Mouse (Mus musculus): ENCODE measurements around the gene Hoxa6. TPM values are rescaled to one million over a fixed set of nuclear protein-coding genes. Genes with fewer than 3 reads are reported as not detected.

Gene Hoxa6
- total and polyA plus RNA-seq, 3 experiments, result not detected

- TF ChIP-seq ZKSCAN1 (IDR thresholded peaks at IDR 0.05; ENCODE audit: low read depth, low read length), result no peak
- H3K27ac ChIP-seq (ENCODE audit: control insufficient read depth, low read depth, low read length), result no peak overlapping the region
- no peak for DNase-seq (ENCODE audit: low read depth, low spot score)
- H3K27me3 ChIP-seq (ENCODE audit: control insufficient read depth in 1 of 2, insufficient read depth in 2 of 2, low read length in 2 of 2), result no peaks in the 10 kb centered on the region
- H3K4me1 ChIP-seq (ENCODE audit: control insufficient read depth in 1 of 2, insufficient read depth in 2 of 2, low read length in 2 of 2), result no peaks in the 10 kb centered on the region
- no peaks in the 10 kb centered on the region for H3K36me3 ChIP-seq (ENCODE audit: control insufficient read depth in 1 of 2, insufficient read depth in 2 of 2, low read length in 2 of 2)
- no peaks in the 10 kb centered on the region for H3K9me3 ChIP-seq (replicated peaks; ENCODE audit: insufficient read depth, low read length)
- no peak overlapping the region for H3K9ac ChIP-seq (ENCODE audit: control insufficient read depth, low read depth, low read length, poor library complexity, severe bottlenecking)
- no peaks in the 10 kb centered on the region for H3K79me2 ChIP-seq (ENCODE audit: control insufficient read depth, insufficient read depth, low read length, poor library complexity)
- no peak overlapping the region for H3K4me3 ChIP-seq (ENCODE audit: control insufficient read depth in 1 of 2, insufficient read depth in 1 of 2, low read depth in 2 of 2, low read length in 2 of 2)
These were observed 17.4 kb upstream of the Hoxa6 start for GRCm38 (mm10) chr6:52225612-52226568.

GRCm38 (mm10) chr6:52224895-52225611, 16.5 kb upstream of the Hoxa6 start:
- no peak for DNase-seq (ENCODE audit: low read depth, low spot score)
- Histone ChIP-seq H3K9me3 (replicated peaks; ENCODE audit: insufficient read depth, low read length) (no peaks in the 10 kb centered on the region), H3K27ac (ENCODE audit: control insufficient read depth, low read depth, low read length) (no peak overlapping the region), H3K9ac (ENCODE audit: control insufficient read depth, low read depth, low read length, poor library complexity, severe bottlenecking) (no peak overlapping the region), H3K36me3 (ENCODE audit: control insufficient read depth in 1 of 2, insufficient read depth in 2 of 2, low read length in 2 of 2) (no peaks in the 10 kb centered on the region), H3K79me2 (ENCODE audit: control insufficient read depth, insufficient read depth, low read length, poor library complexity) (no peaks in the 10 kb centered on the region), H3K4me1 (ENCODE audit: control insufficient read depth in 1 of 2, insufficient read depth in 2 of 2, low read length in 2 of 2) (no peaks in the 10 kb centered on the region), H3K4me3 (ENCODE audit: control insufficient read depth in 1 of 2, insufficient read depth in 1 of 2, low read depth in 2 of 2, low read length in 2 of 2) (no peak overlapping the region), H3K27me3 (ENCODE audit: control insufficient read depth in 1 of 2, insufficient read depth in 2 of 2, low read length in 2 of 2) (no peaks in the 10 kb centered on the region)
- no peak for TF ChIP-seq UBTF (IDR thresholded peaks at IDR 0.05; ENCODE audit: borderline replicate concordance, insufficient read depth, low read depth, low read length)
- TF ChIP-seq BHLHE40 (IDR thresholded peaks at IDR 0.05; ENCODE audit: borderline replicate concordance, low read depth, low read length), result no peak
- TF ChIP-seq MYC (IDR thresholded peaks at IDR 0.05; ENCODE audit: low read depth, low read length), result no peak
- no peak for TF ChIP-seq CHD2 (IDR thresholded peaks at IDR 0.05; ENCODE audit: low read length)

- Histone ChIP-seq H3K9me3 (replicated peaks; ENCODE audit: insufficient read depth, low read length) (no peaks in the 10 kb centered on the region), H3K79me2 (ENCODE audit: control insufficient read depth, insufficient read depth, low read length, poor library complexity) (no peaks in the 10 kb centered on the region), H3K4me3 (ENCODE audit: control insufficient read depth in 1 of 2, insufficient read depth in 1 of 2, low read depth in 2 of 2, low read length in 2 of 2) (no peak overlapping the region), H3K9ac (ENCODE audit: control insufficient read depth, low read depth, low read length, poor library complexity, severe bottlenecking) (no peak overlapping the region), H3K27me3 (ENCODE audit: control insufficient read depth in 1 of 2, insufficient read depth in 2 of 2, low read length in 2 of 2) (no peaks in the 10 kb centered on the region), H3K36me3 (ENCODE audit: control insufficient read depth in 1 of 2, insufficient read depth in 2 of 2, low read length in 2 of 2) (no peaks in the 10 kb centered on the region), H3K27ac (ENCODE audit: control insufficient read depth, low read depth, low read length) (no peak overlapping the region), H3K4me1 (ENCODE audit: control insufficient read depth in 1 of 2, insufficient read depth in 2 of 2, low read length in 2 of 2) (no peaks in the 10 kb centered on the region)
- no peak for DNase-seq (ENCODE audit: low read depth, low spot score)
- no peak for TF ChIP-seq SMC3 (IDR thresholded peaks at IDR 0.05; ENCODE audit: low read depth, low read length)
- TF ChIP-seq RAD21 (IDR thresholded peaks at IDR 0.05; ENCODE audit: low read depth, low read length), result no peak
- no peak for TF ChIP-seq ETS1 (IDR thresholded peaks at IDR 0.05; ENCODE audit: low read depth, low read length)
- TF ChIP-seq GABPA (IDR thresholded peaks at IDR 0.05; ENCODE audit: low read depth, low read length), result no peak
- TF ChIP-seq KAT2A (conservative IDR thresholded peaks at IDR 0.05; ENCODE audit: low read depth, low read length), result no peak
- TF ChIP-seq ZC3H11A (IDR thresholded peaks at IDR 0.05; ENCODE audit: low read depth, low read length), result no peak
- TF ChIP-seq MXI1 (IDR thresholded peaks at IDR 0.05; ENCODE audit: low read depth, low read length), result no peak
- TF ChIP-seq MAX (IDR thresholded peaks at IDR 0.05; ENCODE audit: low read length), result no peak
- no peak for TF ChIP-seq JUND (IDR thresholded peaks at IDR 0.05; ENCODE audit: low read depth, low read length)
- no peak for TF ChIP-seq NELFE (IDR thresholded peaks at IDR 0.05; ENCODE audit: low read depth, low read length)
- no peak for TF ChIP-seq HCFC1 (IDR thresholded peaks at IDR 0.05; ENCODE audit: low read depth, low read length)
- TF ChIP-seq SIN3A (IDR thresholded peaks at IDR 0.05; ENCODE audit: low read length), result no peak
- TF ChIP-seq TAL1 (IDR thresholded peaks at IDR 0.05; ENCODE audit: low read length), result no peak
- TF ChIP-seq CHD1 (IDR thresholded peaks at IDR 0.05; ENCODE audit: low read depth, low read length), result no peak
- TF ChIP-seq POLR2AphosphoS5 (IDR thresholded peaks at IDR 0.05; ENCODE audit: borderline replicate concordance, low read depth, low read length), result no peak
- no peak for TF ChIP-seq ELF1 (IDR thresholded peaks at IDR 0.05; ENCODE audit: low read depth, low read length)
These were observed 15.6 kb upstream of the Hoxa6 start for GRCm38 (mm10) chr6:52223939-52224760.

Measured in MEL (cell line).